Mouse (Mus musculus) embryonic fibroblast, embryonic 13.5 days (primary cell): ENCODE measurements around the gene Hip1r.

Experiments
- CTCF ChIP-seq: IDR thresholded peaks from 2 replicates; pipeline ENCODE4 v1.5.1; 2011; ENCODE audit warnings: mild to moderate bottlenecking, control low read depth, low read length, moderate library complexity, borderline replicate concordance; ENCODE audit not compliant: insufficient read depth
- POLR2A ChIP-seq: IDR thresholded peaks from 2 replicates; pipeline ENCODE4 v1.6.1; 2011; ENCODE audit warnings: low read depth, mild to moderate bottlenecking, control low read depth, low read length, moderate library complexity

- no peak for TF ChIP-seq CTCF
- no peak for TF ChIP-seq POLR2A
Observed at GRCm38 (mm10) chr5:124045453-124046010, 72.1 kb downstream of the Hip1r start.
